Mouse (Mus musculus): Measurements from ENCODE around the gene Olfr19.
"Not testable (repeated sequence)": the region's sequence is repeated elsewhere in the genome, so short reads cannot be mapped to it uniquely, and the experiment has no call there.

- TF ChIP-seq CTCF (IDR thresholded peaks at IDR 0.05; ENCODE audit: low read depth, low read length); TAL1 (conservative IDR thresholded peaks at IDR 0.05; ENCODE audit: low read depth, low read length); GATA1 (IDR thresholded peaks at IDR 0.05; ENCODE audit: borderline replicate concordance, low read length); POLR2AphosphoS5 (IDR thresholded peaks at IDR 0.05; ENCODE audit: insufficient replicate concordance, low read depth, low read length); GATA2 (IDR thresholded peaks at IDR 0.05; ENCODE audit: borderline replicate concordance, low read depth, low read length): not testable (repeated sequence)
These were observed 11.7 kb downstream of the Olfr19 start for GRCm38 (mm10) chr16:16664516-16664915.

Measured in G1E (cell line).